Mouse (Mus musculus) ES-CJ7 (cell line): ENCODE measurements around the gene Hacd3.

Experiments
- DNase-seq: peaks from one replicate; pipeline ENCODE4 v3.0.0; 2011; ENCODE audit warnings: low read depth, low spot score

The Hacd3 gene

GRCm38 (mm10) chr9:65020991-65021886 is at the start of gene Hacd3:
Hacd3 (minus strand) TSS chr9:65021693.
- peak; percentile 93 for DNase-seq

GRCm38 (mm10) chr9:65070587-65070986 is 49.1 kb upstream of the Hacd3 start:
- no peak for DNase-seq

- DNase-seq, result no peak
Measured at GRCm38 (mm10) chr9:65064251-65064650, 42.8 kb upstream of the Hacd3 start.

GRCm38 (mm10) chr9:65050981-65051380 is 29.5 kb upstream of the Hacd3 start:
- no peak for DNase-seq

GRCm38 (mm10) chr9:65049422-65049821 is 27.9 kb upstream of the Hacd3 start:
- no peak for DNase-seq

GRCm38 (mm10) chr9:65046993-65047392 is 25.5 kb upstream of the Hacd3 start:
- no peak for DNase-seq

- peak; percentile 70 for DNase-seq
Measured at GRCm38 (mm10) chr9:65041430-65041829, 19.9 kb upstream of the Hacd3 start.

- DNase-seq, result no peak
Measured at GRCm38 (mm10) chr9:65036861-65037260, 15.4 kb upstream of the Hacd3 start.

- DNase-seq, result no peak
Measured at GRCm38 (mm10) chr9:65036456-65036855, 15.0 kb upstream of the Hacd3 start.

GRCm38 (mm10) chr9:65032269-65033108 is 11.0 kb upstream of the Hacd3 start, which contains the start of gene Dpp8:
Dpp8 (plus strand) TSS chr9:65032414.
- DNase-seq, result peak; percentile 94

- DNase-seq, result no peak
Measured at GRCm38 (mm10) chr9:65031894-65032268, 10.4 kb upstream of the Hacd3 start.

- DNase-seq, result peak; percentile 35
Measured at GRCm38 (mm10) chr9:65031355-65031754, 9.9 kb upstream of the Hacd3 start.

GRCm38 (mm10) chr9:65028313-65028712 is 6.8 kb upstream of the Hacd3 start:
- no peak for DNase-seq

- no peak for DNase-seq
Measured at GRCm38 (mm10) chr9:65027241-65027640, 5.7 kb upstream of the Hacd3 start.

GRCm38 (mm10) chr9:65023447-65023846 is 2.0 kb upstream of the Hacd3 start:
- no peak for DNase-seq

GRCm38 (mm10) chr9:65022580-65023135 is 1.2 kb upstream of the Hacd3 start:
- DNase-seq, result peak; percentile 72

- DNase-seq, result no peak
Measured at GRCm38 (mm10) chr9:65021887-65022579, 540 bp upstream of the Hacd3 start.

- DNase-seq, result no peak
Measured at GRCm38 (mm10) chr9:65020128-65020527, 1.4 kb downstream of the Hacd3 start.

GRCm38 (mm10) chr9:65019146-65019545 is 2.3 kb downstream of the Hacd3 start:
- DNase-seq, result no peak

- DNase-seq, result no peak
Measured at GRCm38 (mm10) chr9:65018588-65019121, 2.8 kb downstream of the Hacd3 start.

- no peak for DNase-seq
Measured at GRCm38 (mm10) chr9:65017896-65018295, 3.6 kb downstream of the Hacd3 start.
